Mouse (Mus musculus): ENCODE measurements around the gene Tmem59. TPM values are rescaled to one million over a fixed set of nuclear protein-coding genes. Genes with fewer than 3 reads are reported as not detected.

The Tmem59 gene
- 85.4 TPM for polyA plus RNA-seq (2015; fragmentation: Illumina TruSeq; extraction: RNeasy Lipid Tissue Mini Kit (QIAGEN cat#74804); ENCODE audit: insufficient read depth, low read depth, low replicate concordance)

DNA sequence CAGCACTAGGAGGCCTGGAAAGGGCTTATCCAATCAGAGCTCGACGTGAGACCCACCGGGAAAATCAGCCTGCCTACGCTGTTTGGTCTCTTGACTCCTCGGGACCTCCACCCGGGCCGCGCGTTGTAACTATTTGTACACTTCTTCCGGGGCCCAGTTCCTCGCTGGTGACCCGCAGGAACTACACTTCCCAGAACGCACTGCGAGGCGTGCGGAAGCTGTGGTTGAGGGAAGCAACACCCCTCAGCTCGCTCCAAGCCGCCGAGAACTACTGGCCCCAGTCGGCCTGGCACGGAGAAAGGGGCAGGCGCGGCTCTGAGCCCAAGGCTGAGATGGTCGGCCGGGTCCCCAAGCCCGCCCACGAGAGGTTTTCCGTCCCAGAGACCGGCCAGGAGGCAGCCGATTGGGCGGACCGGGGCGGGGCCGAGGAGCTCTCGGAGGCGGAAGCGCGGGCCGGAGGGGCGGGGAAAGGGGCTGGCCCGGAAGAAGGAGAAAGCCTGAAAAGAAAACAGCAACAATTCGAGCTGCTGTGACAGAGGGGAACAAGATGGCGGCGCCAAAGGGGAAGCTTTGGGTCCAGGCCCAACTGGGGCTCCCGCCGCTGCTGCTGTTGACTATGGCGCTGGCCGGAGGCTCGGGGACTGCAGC is at the start of gene Tmem59:
Gene Tmem59 (plus strand): TSS at position 218 of the 648 bp plus-strand sequence.

DNA sequence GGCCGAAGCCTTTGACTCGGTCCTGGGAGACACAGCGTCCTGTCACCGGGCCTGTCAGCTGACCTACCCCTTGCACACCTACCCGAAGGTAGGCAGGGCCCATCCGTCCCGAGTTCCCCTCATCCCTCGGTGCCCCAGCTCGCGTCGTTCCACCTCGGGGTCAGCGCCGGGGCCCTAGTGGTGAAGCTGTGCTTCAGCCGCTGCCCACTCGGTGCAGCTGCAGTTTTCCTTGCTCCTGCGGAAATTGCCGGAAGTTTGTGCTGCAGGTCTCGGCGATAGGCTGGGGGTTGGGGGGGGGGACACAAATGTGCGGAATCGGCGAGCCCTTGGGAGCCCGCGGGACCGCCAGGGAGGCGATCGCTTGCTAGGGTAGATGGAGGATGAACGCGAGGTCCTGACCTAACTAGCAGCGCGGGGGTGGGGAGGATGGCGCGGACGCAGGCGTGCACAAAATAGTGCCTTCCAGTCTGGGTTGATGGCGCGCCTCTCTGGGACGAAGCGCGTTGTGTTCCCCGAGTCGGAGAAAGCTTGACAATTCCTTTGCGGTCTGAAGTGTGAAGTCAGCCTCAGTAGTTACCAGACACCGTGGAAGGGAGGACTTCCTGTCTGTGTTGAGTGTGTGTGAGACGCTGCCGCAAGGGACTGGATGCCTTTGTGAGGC is 761 bp downstream of the Tmem59 start, which contains the start of gene Tceanc2:
Gene Tceanc2 (minus strand): TSS at position 287 of the 661 bp plus-strand sequence.

DNA sequence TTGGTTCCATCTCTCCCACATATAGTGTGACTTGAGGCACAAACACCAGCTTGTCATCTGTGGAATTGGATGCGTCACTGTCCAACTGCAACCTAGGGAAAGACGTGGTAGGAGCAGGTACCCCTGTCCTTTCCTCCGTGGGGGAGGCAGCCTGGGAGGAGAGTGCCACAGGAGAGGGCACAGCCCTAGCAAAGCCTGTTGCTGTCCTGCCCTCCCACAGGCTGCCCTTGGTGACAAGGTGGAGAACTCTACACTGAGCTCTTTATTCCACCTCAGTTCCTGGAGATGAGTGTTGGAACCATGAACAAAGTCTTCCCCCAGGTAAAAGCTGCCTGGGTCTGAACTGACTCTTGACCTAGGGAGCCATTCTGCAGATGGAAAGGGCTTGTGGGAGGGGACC is 30.7 kb downstream of the Tmem59 start, which contains the start of gene Ldlrad1:
Gene Ldlrad1 (plus strand): TSS at position 301 of the 400 bp plus-strand sequence.

Other genes starting within 250 kb of the Tmem59 start
- 26.9 TPM for gene Mrpl37, start 111.5 kb upstream of the Tmem59 start, polyA plus RNA-seq (2015; fragmentation: Illumina TruSeq; extraction: RNeasy Lipid Tissue Mini Kit (QIAGEN cat#74804); ENCODE audit: insufficient read depth, low read depth, low replicate concordance)
- gene Cyb5rl, start 111.4 kb upstream of the Tmem59 start, polyA plus RNA-seq (2015; fragmentation: Illumina TruSeq; extraction: RNeasy Lipid Tissue Mini Kit (QIAGEN cat#74804); ENCODE audit: insufficient read depth, low read depth, low replicate concordance): 5.2 TPM
- gene Cdcp2, start 81.5 kb upstream of the Tmem59 start, polyA plus RNA-seq (2015; fragmentation: Illumina TruSeq; extraction: RNeasy Lipid Tissue Mini Kit (QIAGEN cat#74804); ENCODE audit: insufficient read depth, low read depth, low replicate concordance): not detected
- gene Tceanc2, start 717 bp downstream of the Tmem59 start, polyA plus RNA-seq (2015; fragmentation: Illumina TruSeq; extraction: RNeasy Lipid Tissue Mini Kit (QIAGEN cat#74804); ENCODE audit: insufficient read depth, low read depth, low replicate concordance): 3.5 TPM
- not detected for gene Ldlrad1, start 30.8 kb downstream of the Tmem59 start, polyA plus RNA-seq (2015; fragmentation: Illumina TruSeq; extraction: RNeasy Lipid Tissue Mini Kit (QIAGEN cat#74804); ENCODE audit: insufficient read depth, low read depth, low replicate concordance)
- 9.3 TPM for gene Lrrc42, start 75.1 kb downstream of the Tmem59 start, polyA plus RNA-seq (2015; fragmentation: Illumina TruSeq; extraction: RNeasy Lipid Tissue Mini Kit (QIAGEN cat#74804); ENCODE audit: insufficient read depth, low read depth, low replicate concordance)
- gene Hspb11, start 75.2 kb downstream of the Tmem59 start, polyA plus RNA-seq (2015; fragmentation: Illumina TruSeq; extraction: RNeasy Lipid Tissue Mini Kit (QIAGEN cat#74804); ENCODE audit: insufficient read depth, low read depth, low replicate concordance): 1.7 TPM
- gene Dio1, start 128.8 kb downstream of the Tmem59 start, polyA plus RNA-seq (2015; fragmentation: Illumina TruSeq; extraction: RNeasy Lipid Tissue Mini Kit (QIAGEN cat#74804); ENCODE audit: insufficient read depth, low read depth, low replicate concordance): 2.3 TPM
- gene Yipf1, start 136.0 kb downstream of the Tmem59 start, polyA plus RNA-seq (2015; fragmentation: Illumina TruSeq; extraction: RNeasy Lipid Tissue Mini Kit (QIAGEN cat#74804); ENCODE audit: insufficient read depth, low read depth, low replicate concordance): 20.8 TPM
- gene Ndc1, start 189.4 kb downstream of the Tmem59 start, polyA plus RNA-seq (2015; fragmentation: Illumina TruSeq; extraction: RNeasy Lipid Tissue Mini Kit (QIAGEN cat#74804); ENCODE audit: insufficient read depth, low read depth, low replicate concordance): 0.85 TPM

Data from pancreas, adult 10 weeks (tissue).